Mouse (Mus musculus): Measurements from ENCODE around the gene Tjp1.

DNA sequence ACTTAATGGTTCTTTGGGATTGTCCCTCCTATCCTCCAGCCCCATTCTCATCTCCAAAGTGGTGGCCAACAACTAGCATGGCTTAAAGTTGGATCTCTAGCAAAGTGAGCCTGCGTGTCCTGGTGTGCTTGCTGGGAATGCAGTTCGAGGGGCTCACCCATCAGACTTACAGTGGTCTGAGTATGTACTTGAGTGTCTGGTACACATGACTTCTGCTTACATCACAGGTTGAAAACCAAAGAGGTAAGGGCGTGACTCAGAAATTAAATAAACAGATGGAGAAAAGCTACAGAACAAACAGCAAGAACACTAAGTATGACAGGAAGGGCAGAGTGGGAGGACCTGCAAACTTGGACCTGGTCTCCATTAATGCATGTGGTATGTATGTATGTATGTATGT, 67.4 kb downstream of the Tjp1 start:
- TF ChIP-seq CTCF (IDR thresholded peaks at IDR 0.05) (no peak), EP300 (IDR thresholded peaks at IDR 0.05) (peak; percentile 99)
